Mouse (Mus musculus): ENCODE measurements at regions not wholly inside any gene's neighbourhood (a gene's known extent, or its start where the extent isn't known, plus 50 kb on each side); places are given as distances from the start of the nearest gene placed in this dataset.
A peak's percentile ranks its signal among the peaks of the same experiment; 100 is the strongest.

- ATAC-seq (ENCODE audit: low read depth) (peak; percentile 79), DNase-seq (peak; percentile 39)
- no peaks in the 10 kb centered on the region for H3K36me3 ChIP-seq
- no peaks in the 10 kb centered on the region for H3K27me3 ChIP-seq
- no peaks in the 10 kb centered on the region for H3K9me3 ChIP-seq (replicated peaks)
- 11% methylated on average over 2 of the region's 2 CpGs for WGBS (ENCODE audit: insufficient replicate concordance)
- H3K4me2 ChIP-seq: no peak overlapping the region
- peaks cover 33% of the 10 kb centered on the region for H3K4me1 ChIP-seq (replicated peaks)
- H3K9ac ChIP-seq: no peak overlapping the region
- H3K4me3 ChIP-seq (replicated peaks): no peak overlapping the region
- H3K27ac ChIP-seq: peak overlapping the region; percentile 44
These were observed 88.6 kb upstream of the Serbp1 start for GRCm38 (mm10) chr6:67149425-67149824.

DNA sequence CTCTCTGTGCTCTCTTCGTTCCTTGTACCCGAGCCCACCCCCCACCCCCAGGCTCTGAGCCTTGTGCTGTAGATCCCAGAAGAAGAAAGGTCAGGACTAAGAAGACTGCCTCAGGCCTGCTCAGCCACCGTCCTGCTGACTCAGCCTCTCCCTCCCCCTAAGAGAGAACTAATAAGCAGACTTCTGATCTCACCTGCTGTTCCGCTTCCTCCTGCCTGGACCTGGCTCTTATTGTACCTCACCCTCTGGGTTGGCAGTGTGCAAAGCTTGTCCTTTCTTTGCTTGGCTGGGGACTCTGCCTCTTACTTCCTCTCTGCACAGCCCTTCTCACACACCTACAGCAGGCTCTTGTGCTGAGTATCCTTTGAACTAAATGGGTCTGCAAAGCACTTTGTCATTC, 91.3 kb upstream of the Serbp1 start:
- Histone ChIP-seq H3K36me3 (no peaks in the 10 kb centered on the region), H3K27me3 (no peaks in the 10 kb centered on the region), H3K9me3 (replicated peaks) (no peaks in the 10 kb centered on the region), H3K27ac (peak overlapping the region; percentile 60), H3K4me1 (replicated peaks) (peaks cover 40% of the 10 kb centered on the region), H3K4me2 (no peak overlapping the region), H3K4me3 (replicated peaks) (no peak overlapping the region), H3K9ac (no peak overlapping the region)
- 34% methylated on average over 4 of the region's 4 CpGs for WGBS (ENCODE audit: insufficient replicate concordance)
- ATAC-seq (ENCODE audit: low read depth): no peak
- no peak for DNase-seq

GRCm38 (mm10) chr6:67145969-67146368, 92.0 kb upstream of the Serbp1 start:
- Histone ChIP-seq H3K27ac (peak overlapping the region; percentile 60; the same call in 1 of the 2 replicates), H3K9ac (no peak overlapping the region), H3K4me1 (replicated peaks) (peaks cover 40% of the 10 kb centered on the region), H3K9me3 (replicated peaks) (no peaks in the 10 kb centered on the region), H3K4me3 (replicated peaks) (no peak overlapping the region), H3K27me3 (no peaks in the 10 kb centered on the region), H3K36me3 (no peaks in the 10 kb centered on the region), H3K4me2 (no peak overlapping the region)
- DNase-seq (no peak), ATAC-seq (ENCODE audit: low read depth) (no peak)
- 43% methylated on average over 5 of the region's 5 CpGs for WGBS (ENCODE audit: insufficient replicate concordance)

DNA sequence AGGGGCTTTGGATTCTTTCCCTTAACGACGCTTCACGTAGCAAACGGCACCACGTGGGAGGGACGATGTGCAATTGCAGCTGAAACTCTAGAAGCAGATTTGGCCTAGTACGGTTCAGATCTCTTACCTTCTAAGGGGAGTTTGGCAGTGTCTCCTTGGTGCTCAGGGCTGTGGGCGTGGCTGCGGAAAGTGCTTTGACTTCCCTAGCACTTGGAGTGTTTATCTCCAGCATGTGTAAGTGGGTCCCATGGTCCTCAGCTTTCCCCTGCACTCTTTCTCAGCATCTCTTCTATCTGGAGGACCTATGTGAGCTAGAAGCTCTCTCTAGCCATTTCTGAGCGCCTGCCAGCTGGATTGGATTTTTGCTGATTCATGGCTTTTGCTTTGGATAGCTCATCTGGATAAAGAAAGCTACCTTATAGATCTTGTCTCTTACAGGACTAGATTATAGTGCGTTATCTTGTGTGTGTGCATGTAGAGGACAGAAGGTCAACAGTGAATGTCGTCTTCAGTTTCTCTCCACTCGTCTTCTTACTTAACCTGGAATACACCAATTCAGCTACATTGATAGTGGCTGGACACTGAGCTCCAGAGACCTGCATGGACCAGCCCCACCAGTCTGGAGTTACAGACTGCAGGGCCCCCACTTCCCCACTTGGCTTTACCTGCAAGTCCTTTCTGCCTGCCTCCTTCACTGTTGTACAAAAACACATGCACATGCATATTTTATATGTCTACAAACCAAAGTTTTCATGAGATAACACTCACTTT, 92.8 kb upstream of the Serbp1 start:
- Histone ChIP-seq H3K27me3 (no peaks in the 10 kb centered on the region), H3K27ac (no peak overlapping the region), H3K4me3 (replicated peaks) (no peak overlapping the region), H3K9me3 (replicated peaks) (no peaks in the 10 kb centered on the region), H3K4me2 (no peak overlapping the region), H3K4me1 (replicated peaks) (peaks cover 46% of the 10 kb centered on the region), H3K9ac (no peak overlapping the region), H3K36me3 (no peaks in the 10 kb centered on the region)
- ATAC-seq (ENCODE audit: low read depth): no peak
- WGBS (ENCODE audit: insufficient replicate concordance): 63% methylated on average over 13 of the region's 13 CpGs
- no peak for DNase-seq

GRCm38 (mm10) chr6:67142179-67142578, 95.8 kb upstream of the Serbp1 start:
- Histone ChIP-seq H3K27ac (no peak overlapping the region), H3K27me3 (no peaks in the 10 kb centered on the region), H3K4me1 (replicated peaks) (peaks cover 30% of the 10 kb centered on the region), H3K4me2 (no peak overlapping the region), H3K9me3 (replicated peaks) (no peaks in the 10 kb centered on the region), H3K36me3 (no peaks in the 10 kb centered on the region), H3K4me3 (replicated peaks) (no peak overlapping the region), H3K9ac (no peak overlapping the region)
- ATAC-seq (ENCODE audit: low read depth) (no peak), DNase-seq (peak; percentile 44)
- 34% methylated on average over 4 of the region's 4 CpGs for WGBS (ENCODE audit: insufficient replicate concordance)

GRCm38 (mm10) chr6:67140645-67141250, 97.2 kb upstream of the Serbp1 start:
- Histone ChIP-seq H3K4me3 (replicated peaks) (no peak overlapping the region), H3K9ac (no peak overlapping the region), H3K27me3 (no peaks in the 10 kb centered on the region), H3K4me1 (replicated peaks) (peaks cover 23% of the 10 kb centered on the region), H3K36me3 (no peaks in the 10 kb centered on the region), H3K9me3 (replicated peaks) (no peaks in the 10 kb centered on the region), H3K4me2 (no peak overlapping the region), H3K27ac (no peak overlapping the region)
- no peak for ATAC-seq (ENCODE audit: low read depth)
- WGBS (ENCODE audit: insufficient replicate concordance): 35% methylated on average over 6 of the region's 6 CpGs
- DNase-seq: no peak

DNA sequence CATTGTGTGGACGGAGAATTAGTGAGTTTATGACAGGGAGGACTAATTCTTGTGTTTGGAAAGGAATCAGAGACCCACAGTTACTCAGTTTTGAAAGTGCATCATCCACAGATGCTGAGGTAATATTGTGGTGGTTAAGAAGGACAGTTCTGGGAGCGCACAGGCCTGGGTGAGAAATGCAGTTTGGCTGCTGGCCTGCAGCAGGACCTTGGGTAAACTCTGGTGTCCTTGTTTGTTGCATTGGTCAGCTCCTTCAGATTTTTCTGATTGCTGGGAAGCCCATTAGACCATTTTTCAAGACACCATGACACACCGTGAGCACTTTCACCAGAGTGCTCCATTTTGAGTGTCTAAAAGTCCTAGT, 99.0 kb upstream of the Serbp1 start:
- H3K4me1 ChIP-seq (replicated peaks): peaks cover 11% of the 10 kb centered on the region
- no peak overlapping the region for H3K9ac ChIP-seq
- no peak overlapping the region for H3K4me2 ChIP-seq
- H3K27ac ChIP-seq: no peak overlapping the region
- DNase-seq (no peak), ATAC-seq (ENCODE audit: low read depth) (no peak)
- no peaks in the 10 kb centered on the region for H3K36me3 ChIP-seq
- no peaks in the 10 kb centered on the region for H3K27me3 ChIP-seq
- H3K9me3 ChIP-seq (replicated peaks): no peaks in the 10 kb centered on the region
- WGBS (ENCODE audit: insufficient replicate concordance): 74% methylated on average over 3 of the region's 3 CpGs
- no peak overlapping the region for H3K4me3 ChIP-seq (replicated peaks)

DNA sequence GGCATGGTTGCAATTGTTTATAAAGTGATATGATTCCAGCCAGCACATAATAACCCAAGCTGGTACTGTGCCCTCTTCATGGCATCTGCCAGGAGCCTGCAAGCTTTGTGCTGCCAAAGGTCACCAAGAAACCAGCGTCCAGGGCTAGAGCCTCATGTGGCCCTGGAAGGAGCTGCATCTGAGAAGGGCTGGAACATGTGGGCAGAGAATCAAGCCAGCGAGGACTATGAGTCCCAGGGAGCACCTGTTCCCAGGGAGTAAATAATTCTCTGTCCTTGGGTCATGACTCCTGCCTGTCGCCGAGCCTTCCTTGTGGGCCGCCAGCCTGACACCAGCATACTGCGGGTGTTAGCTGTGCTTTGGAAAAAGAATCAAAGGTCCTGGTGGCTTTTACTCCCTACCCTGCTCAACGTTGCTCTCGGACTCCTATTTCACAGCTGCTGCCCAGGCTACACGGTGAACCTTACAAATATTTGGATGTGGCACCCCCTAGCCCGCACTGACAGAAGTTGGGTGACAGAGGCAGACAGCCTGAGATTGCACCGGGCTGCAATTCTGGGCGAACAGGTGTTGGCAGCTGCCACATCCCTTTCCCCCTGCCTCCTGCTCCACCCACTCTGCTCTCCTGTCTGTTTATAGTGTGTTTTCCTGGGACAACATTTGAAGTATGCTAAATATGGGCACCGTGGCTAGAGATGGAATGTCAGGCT, 99.5 kb upstream of the Serbp1 start:
- no peak for ATAC-seq (ENCODE audit: low read depth)
- WGBS (ENCODE audit: insufficient replicate concordance): 61% methylated on average over 13 of the region's 13 CpGs

GRCm38 (mm10) chr6:67137482-67137881, 100.2 kb upstream of the Gadd45a start:
- ATAC-seq (ENCODE audit: low read depth) (no peak), DNase-seq (no peak)
- H3K27ac ChIP-seq: no peak overlapping the region
- H3K36me3 ChIP-seq: no peaks in the 10 kb centered on the region
- H3K4me2 ChIP-seq: no peak overlapping the region
- H3K4me1 ChIP-seq (replicated peaks): peaks cover 11% of the 10 kb centered on the region
- WGBS (ENCODE audit: insufficient replicate concordance): 69% methylated on average over 4 of the region's 4 CpGs
- H3K4me3 ChIP-seq (replicated peaks): no peak overlapping the region
- no peaks in the 10 kb centered on the region for H3K27me3 ChIP-seq
- H3K9me3 ChIP-seq (replicated peaks): no peaks in the 10 kb centered on the region
- H3K9ac ChIP-seq: no peak overlapping the region

More for the DNA sequence above, 99.5 kb upstream of the Serbp1 start:
- DNase-seq: no peak
- Histone ChIP-seq H3K4me3 (replicated peaks) (no peak overlapping the region), H3K9me3 (replicated peaks) (no peaks in the 10 kb centered on the region), H3K4me1 (replicated peaks) (peaks cover 11% of the 10 kb centered on the region), H3K4me2 (no peak overlapping the region), H3K9ac (no peak overlapping the region), H3K27me3 (no peaks in the 10 kb centered on the region), H3K27ac (no peak overlapping the region), H3K36me3 (no peaks in the 10 kb centered on the region)

DNA sequence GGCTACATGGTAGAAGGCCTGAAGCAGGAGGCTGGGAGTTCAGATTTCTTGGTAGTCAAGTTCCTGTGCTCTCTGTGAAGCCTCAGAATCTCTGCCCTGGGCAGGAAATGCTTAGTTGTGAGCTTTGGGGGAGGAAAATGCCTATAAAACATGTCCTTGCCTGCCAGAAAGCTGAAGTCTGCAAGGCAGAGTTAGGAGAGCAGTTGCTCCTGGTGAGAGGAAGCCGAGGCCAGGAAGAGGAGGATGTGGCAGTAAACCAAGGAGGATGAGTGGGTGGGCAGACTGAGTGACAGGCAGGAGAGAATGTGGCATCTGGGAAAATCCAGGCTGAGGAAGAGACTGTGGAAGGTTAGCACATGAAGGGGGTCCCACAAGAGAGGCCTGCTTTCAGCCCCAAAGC, 97.7 kb upstream of the Gadd45a start:
- DNase-seq (no peak), ATAC-seq (ENCODE audit: low read depth) (no peak)
- H3K4me2 ChIP-seq: no peak overlapping the region
- H3K4me1 ChIP-seq (replicated peaks): no peaks in the 10 kb centered on the region
- H3K27me3 ChIP-seq: 0 out of 2 replicates have a peak, but pooled peaks cover 4% of the 10 kb centered on the region
- no peak overlapping the region for H3K27ac ChIP-seq
- no peaks in the 10 kb centered on the region for H3K9me3 ChIP-seq (replicated peaks)
- H3K4me3 ChIP-seq (replicated peaks): no peak overlapping the region
- H3K9ac ChIP-seq: no peak overlapping the region
- no peaks in the 10 kb centered on the region for H3K36me3 ChIP-seq
- WGBS (ENCODE audit: insufficient replicate concordance): 23% methylated on average over 1 of the region's 1 CpGs

DNA sequence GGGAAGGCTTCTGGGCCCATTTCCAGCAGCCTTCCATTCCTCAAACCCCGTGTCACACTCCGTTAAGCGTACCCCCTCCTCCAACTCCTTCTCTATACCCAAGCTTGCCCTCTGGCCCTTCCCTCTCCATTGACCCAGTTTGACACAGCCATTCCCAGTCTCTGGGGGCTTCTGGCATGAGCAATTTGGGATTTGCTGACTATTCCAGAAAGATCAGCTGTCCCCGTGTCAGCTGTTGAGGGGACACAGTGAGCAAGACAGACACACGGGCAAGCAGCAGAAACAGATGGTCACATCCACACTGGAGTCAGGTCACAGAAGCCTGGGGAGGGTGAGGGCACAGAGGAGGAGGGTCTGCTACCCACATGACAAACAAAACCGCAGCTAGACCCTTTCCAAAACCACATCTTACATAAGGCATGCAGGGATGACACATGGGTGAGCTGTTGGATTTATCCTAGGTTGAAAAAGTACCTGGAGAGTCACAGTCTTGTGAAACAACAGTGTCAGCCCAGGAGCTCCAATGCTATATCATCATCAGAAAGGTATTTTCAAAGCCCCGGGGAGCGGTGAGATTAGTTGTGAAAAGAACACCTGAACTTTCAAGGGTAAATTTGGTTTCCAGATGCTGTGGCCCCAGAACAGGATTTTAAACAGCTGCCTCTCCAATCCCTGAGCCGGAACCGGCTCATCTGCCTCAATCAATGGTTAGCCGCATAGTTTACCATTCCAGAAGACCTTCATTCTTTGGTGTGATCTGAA, 93.5 kb upstream of the Gadd45a start:
- 74% methylated on average over 11 of the region's 11 CpGs for WGBS (ENCODE audit: insufficient replicate concordance)
- H3K36me3 ChIP-seq: no peaks in the 10 kb centered on the region
- peaks cover 13% of the 10 kb centered on the region; the same call in 1 of the 2 replicates for H3K27me3 ChIP-seq
- peaks cover 6% of the 10 kb centered on the region; the same call in 1 of the 2 replicates for H3K4me1 ChIP-seq (replicated peaks)
- ATAC-seq (ENCODE audit: low read depth) (no peak), DNase-seq (no peak)
- no peak overlapping the region for H3K4me3 ChIP-seq (replicated peaks)
- H3K9me3 ChIP-seq (replicated peaks): no peaks in the 10 kb centered on the region
- no peak overlapping the region for H3K27ac ChIP-seq
- no peak overlapping the region for H3K9ac ChIP-seq
- H3K4me2 ChIP-seq: no peak overlapping the region

Data from liver, embryonic 13.5 days (tissue).